Mouse (Mus musculus) adrenal gland, adult 8-10 months (tissue): ENCODE results near the gene Popdc2. TPM values are rescaled to one million over a fixed set of nuclear protein-coding genes. Genes with fewer than 3 reads are reported as not detected.

Experiments used
- DNase-seq: peaks from one replicate; pipeline ENCODE4 v3.0.0; 2022
- total RNA-seq, 4 experiments: library from RNA; stranded (reverse); gene quantifications; 2 replicates each; pipeline ENCODE4 v1.2.4; 2022

The Popdc2 gene
- total RNA-seq, 4 experiments from 2014 or later: 0.66 to 2.5 (median 0.94) TPM

- DNase-seq: no peak
These were observed 3.7 kb upstream of the Popdc2 start for GRCm38 (mm10) chr16:38358256-38358812.

- DNase-seq: no peak
These were observed 2.8 kb upstream of the Popdc2 start for GRCm38 (mm10) chr16:38359241-38359640.

- no peak for DNase-seq
These were observed 2.2 kb upstream of the Popdc2 start for GRCm38 (mm10) chr16:38359857-38360256.

GRCm38 (mm10) chr16:38360317-38360716, 1.7 kb upstream of the Popdc2 start:
- DNase-seq: no peak

GRCm38 (mm10) chr16:38362493-38363255, 665 bp downstream of the Popdc2 start:
- no peak for DNase-seq

GRCm38 (mm10) chr16:38363256-38363595, 1.2 kb downstream of the Popdc2 start:
- no peak for DNase-seq

- no peak for DNase-seq
These were observed 1.6 kb downstream of the Popdc2 start for GRCm38 (mm10) chr16:38363657-38364056.

- no peak for DNase-seq
These were observed 3.4 kb downstream of the Popdc2 start for GRCm38 (mm10) chr16:38365390-38365789.

GRCm38 (mm10) chr16:38366231-38366630, 4.2 kb downstream of the Popdc2 start:
- DNase-seq: no peak

- DNase-seq: no peak
These were observed 6.3 kb downstream of the Popdc2 start for GRCm38 (mm10) chr16:38368336-38368735.

GRCm38 (mm10) chr16:38369000-38369399, 7.0 kb downstream of the Popdc2 start:
- no peak for DNase-seq

GRCm38 (mm10) chr16:38369431-38369830, 7.4 kb downstream of the Popdc2 start:
- no peak for DNase-seq

GRCm38 (mm10) chr16:38369992-38370484, 8.0 kb downstream of the Popdc2 start:
- no peak for DNase-seq

- DNase-seq: no peak
These were observed 8.8 kb downstream of the Popdc2 start for GRCm38 (mm10) chr16:38370633-38371374.

- DNase-seq: no peak
These were observed 9.8 kb downstream of the Popdc2 start for GRCm38 (mm10) chr16:38371705-38372296.

GRCm38 (mm10) chr16:38372876-38373275, 10.9 kb downstream of the Popdc2 start:
- DNase-seq: no peak

GRCm38 (mm10) chr16:38373439-38373838, 11.4 kb downstream of the Popdc2 start:
- no peak for DNase-seq

- DNase-seq: no peak
These were observed 11.9 kb downstream of the Popdc2 start for GRCm38 (mm10) chr16:38373941-38374340.

GRCm38 (mm10) chr16:38374379-38375140, 12.6 kb downstream of the Popdc2 start:
- DNase-seq: no peak

- DNase-seq: no peak
These were observed 13.2 kb downstream of the Popdc2 start for GRCm38 (mm10) chr16:38375182-38375581.

GRCm38 (mm10) chr16:38376163-38376840, 14.3 kb downstream of the Popdc2 start:
- no peak for DNase-seq

- DNase-seq: no peak
These were observed 14.8 kb downstream of the Popdc2 start for GRCm38 (mm10) chr16:38376841-38377249.
